Mouse (Mus musculus) urinary bladder, adult 2 months (tissue): ENCODE results near the gene Srsf3. TPM values are rescaled to one million over a fixed set of nuclear protein-coding genes. Genes with fewer than 3 reads are reported as not detected.
A peak's percentile ranks its signal among the peaks of the same experiment; 100 is the strongest.

Experiments
- DNase-seq: peaks from one replicate; pipeline ENCODE4 v3.0.0; 2022; ENCODE audit warnings: low spot score
- polyA plus RNA-seq: library from polyadenylated mRNA; depleted of rRNA; stranded (reverse); fragments of >200 nt; gene quantifications from 2 replicates; pipeline ENCODE4 v1.2.3, GENCODE M21; 2012

The Srsf3 gene
- polyA plus RNA-seq, 1 experiment, result 169 TPM

DNA sequence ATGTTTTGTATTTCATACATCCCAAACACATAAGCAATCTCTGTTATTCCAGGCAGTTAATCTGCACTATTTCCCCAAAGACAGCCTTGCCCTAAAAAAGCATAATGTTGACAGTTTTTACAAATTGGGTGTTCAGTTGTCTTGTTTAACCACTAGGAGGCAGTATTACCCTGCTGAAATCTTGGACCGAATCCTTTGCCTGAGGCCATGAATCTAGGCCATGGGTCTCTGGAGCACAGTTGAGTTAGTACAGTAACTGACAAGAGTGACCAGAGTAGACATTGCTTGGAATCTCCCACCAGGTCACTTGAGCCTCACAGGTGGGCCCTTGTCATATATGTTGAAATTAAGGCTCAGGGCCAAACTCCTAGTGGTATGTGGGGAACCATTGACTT is 12.5 kb downstream of the Srsf3 start:
- no peak for DNase-seq

DNA sequence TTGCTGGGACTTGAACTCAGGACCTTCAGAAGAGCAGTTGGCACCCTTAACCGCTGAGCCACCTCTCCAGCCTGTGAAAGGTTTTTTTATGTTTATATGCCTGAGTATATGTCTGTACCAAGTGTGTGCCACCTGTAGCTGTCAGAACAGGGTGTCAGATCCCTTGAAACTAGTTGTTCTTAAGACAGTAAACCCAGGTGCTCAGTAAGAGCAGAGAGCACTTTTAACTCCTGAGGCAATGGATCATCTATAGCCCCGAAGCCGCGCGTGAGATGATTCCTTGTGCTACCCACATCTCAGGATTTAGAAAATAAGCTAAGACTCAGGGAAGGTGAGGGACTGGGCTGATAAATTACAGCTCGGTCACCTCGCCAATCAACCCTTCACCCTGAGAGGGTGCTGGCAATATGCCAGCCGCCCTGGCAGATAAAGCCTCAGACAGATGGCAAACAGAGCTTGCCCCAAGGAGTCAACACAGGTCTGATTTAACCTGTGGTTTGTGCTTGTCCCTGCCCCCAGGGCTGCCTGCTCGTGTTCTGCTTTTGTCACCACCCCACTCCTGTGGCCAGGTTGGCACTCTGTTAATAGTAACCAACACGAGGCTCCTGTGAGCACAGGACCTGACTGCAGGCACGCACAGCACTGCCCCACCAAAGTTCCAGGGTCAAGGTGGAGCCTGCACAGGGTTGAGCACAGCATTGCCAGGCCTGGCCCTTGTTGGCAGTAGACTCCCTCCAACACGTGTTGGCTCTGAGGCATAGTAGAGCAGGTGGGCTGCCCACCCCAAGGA is 13.5 kb downstream of the Srsf3 start:
- peak; percentile 59 for DNase-seq

DNA sequence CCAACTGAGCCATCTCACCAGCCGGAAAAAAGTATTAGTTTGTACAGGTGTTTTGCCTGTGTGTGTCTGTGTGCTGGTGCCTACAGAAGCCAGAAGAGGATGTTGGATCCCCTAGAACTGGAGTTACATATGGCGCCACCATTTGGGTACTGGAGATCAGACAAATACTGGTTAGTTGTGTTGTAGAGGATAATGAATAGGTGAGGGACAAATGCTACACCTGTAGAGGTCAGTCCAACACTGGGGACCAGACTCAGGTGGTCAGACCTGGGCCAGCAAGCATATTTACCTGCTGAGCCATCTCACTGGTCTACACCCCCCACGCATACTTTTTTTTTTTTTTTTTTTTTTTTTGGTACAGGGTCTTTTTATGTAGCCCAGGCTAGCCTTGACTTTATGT is 14.4 kb downstream of the Srsf3 start:
- DNase-seq, result no peak

DNA sequence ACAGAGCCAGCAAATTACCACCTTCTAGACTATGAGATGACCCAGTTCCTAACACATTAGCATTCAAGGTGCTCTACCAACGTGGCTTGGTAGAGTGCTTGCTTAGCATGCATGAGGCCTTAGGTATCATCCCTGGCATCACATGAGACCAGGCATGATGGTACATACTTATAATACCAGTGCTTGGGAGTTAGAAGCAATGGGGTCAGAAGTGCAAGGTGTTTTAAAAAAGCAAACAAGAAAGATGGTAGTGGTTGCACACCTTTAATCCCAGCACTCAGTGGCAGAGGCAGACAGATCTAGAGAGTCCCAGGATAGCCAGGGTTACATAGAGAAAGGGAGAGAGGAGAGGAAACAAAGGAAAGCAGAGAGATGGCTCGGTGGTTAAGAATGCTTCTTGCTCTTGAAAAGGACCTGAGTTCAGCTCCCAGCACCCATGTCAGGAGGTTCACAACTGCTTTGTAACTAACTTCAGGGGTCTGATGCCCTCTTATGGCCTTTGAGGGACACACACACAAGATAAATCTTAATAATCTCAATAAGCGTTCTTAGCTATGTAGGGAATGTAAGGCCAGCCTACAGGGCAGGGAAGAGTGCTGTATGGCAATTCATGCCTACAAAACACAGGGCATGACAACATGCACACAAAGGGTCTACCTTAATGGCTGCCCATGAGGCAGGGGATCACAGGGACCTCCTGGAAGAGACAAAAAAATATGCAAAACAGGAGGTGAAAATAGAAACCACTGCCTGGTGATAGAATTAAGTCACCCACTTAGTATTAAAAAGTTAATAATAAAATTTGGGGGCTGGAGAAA is 15.5 kb downstream of the Srsf3 start:
- DNase-seq, result no peak

DNA sequence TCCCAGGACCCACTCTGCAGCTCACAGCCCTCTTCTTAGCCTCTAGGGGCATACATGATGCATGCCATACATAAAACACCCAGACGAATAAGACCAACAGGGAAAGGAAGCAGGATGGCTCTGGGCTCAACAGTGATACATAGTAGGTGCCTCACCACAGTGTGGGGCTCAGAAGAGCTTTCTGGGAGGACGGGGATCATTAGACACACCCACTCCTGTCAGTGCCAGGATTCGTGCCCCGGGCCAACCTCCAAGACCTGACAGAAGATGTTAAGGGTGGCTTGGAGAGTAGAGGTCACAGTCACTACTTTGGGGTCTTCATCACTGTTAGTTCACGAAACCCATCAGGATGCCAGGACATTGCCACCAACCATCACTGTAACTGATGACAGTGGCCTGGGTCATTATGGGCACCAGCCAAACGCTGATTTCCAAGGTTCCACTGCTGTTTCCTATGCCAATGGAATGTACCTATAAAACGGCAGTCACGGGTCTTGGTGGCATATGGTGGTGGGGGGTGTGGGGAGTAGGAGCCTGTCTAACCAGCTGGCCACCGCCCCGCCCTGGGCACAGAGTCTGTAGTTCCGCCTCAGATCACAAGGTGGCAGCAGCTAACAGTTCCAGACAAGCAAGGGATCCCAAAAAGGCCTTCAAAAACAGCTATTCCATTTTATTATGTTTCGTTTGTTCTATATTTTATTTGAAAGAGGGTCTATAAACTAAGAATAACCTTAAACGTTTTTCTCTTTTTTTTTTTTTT is 16.5 kb downstream of the Srsf3 start:
- peak; percentile 82 for DNase-seq

DNA sequence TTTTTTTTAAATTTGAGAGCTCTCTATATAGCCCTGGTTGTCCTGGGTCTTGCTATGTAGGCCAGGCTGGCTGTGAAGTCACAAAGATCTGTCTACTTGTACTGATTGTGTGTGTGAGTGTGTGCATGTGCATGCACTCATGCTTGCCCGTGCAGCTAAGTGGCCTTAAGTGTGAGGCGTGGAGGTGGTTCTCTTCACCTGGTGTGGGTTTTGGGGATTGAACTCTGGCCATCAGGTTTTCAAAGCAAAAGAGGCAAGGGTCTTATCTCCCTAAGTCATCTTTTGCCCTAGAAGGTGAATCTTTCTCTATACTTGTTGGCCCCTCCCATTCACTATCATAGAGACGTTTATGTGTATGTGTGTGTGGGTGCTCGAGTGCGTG is 17.1 kb downstream of the Srsf3 start:
- no peak for DNase-seq

DNA sequence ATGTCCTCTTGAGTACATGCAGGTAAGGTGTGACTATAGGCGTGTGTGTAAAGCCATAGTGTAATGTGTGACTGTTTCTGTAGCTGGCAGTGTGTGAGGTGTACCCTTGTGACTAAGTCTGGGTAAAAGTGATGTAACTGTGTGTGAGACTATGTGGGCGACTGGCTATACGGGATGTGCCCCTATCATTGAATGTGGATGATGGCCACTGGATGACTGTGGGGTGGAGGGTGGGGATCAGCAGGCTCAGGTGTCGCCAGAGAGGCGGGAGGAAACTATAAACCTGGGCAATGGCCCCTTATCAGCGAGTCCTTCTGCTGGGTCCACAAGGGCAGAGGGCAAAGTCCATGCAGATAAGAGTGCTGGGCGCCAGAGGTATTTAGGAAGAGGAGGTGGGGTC is 17.5 kb downstream of the Srsf3 start:
- no peak for DNase-seq

DNA sequence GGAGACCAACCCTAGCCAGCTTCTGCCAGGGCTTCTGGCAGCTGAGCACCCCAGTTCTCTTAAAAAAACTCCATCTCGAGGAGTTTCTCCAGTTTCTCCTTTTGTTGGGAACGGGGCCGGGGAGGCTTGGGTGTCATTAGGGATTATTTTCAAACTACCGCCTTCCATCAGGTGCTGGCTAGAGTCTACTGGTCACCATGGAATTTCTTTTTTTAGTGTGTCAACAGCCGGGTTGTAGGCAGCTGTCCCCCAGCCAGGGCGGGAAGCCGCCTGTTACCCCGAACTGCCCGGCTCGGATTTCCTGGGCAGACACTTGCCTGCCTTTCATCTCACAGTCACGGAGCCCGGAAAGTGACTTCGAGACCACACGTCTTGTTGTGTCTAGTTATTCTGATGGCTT is 18.4 kb downstream of the Srsf3 start:
- no peak for DNase-seq

DNA sequence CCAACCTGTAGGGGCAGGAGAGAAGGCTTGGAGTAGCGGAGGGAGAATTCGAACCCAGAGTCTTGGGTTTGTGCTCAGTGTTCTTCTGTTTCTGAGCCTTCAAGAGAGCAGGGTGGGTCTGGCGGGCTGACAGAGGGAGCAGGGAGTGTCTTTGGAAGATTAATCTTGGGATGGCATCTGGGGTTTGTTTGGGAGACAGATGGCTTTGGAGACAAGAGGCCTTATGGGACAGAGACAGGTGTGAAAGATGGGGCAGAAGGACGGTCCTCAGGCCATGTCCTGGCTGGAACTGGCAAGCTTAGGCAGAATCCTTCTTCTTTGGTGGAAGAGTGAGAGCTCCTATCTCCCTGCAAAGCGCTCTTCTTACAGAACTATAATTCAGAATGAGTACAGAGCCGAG is 20.6 kb downstream of the Srsf3 start:
- no peak for DNase-seq

DNA sequence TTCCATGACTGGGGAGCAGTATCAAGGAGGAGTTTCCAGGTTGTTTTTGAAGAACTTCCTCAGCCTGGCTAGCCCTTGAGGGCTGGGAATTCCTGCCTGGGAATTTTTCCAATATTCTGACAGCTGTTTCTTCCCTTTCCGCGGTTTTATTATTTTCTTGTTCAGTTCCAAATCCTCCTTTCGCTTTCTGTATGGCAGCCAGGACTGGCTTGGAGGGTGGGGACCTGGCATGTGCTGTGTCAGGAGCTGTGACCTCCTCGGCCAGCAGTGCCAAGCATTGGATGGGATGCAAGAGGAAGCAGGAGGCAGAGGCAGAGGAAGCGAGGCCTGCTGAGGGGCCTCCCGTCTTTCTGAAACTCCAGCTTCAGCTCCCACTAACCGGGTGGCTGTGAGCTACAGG is 21.4 kb downstream of the Srsf3 start:
- DNase-seq, result no peak

DNA sequence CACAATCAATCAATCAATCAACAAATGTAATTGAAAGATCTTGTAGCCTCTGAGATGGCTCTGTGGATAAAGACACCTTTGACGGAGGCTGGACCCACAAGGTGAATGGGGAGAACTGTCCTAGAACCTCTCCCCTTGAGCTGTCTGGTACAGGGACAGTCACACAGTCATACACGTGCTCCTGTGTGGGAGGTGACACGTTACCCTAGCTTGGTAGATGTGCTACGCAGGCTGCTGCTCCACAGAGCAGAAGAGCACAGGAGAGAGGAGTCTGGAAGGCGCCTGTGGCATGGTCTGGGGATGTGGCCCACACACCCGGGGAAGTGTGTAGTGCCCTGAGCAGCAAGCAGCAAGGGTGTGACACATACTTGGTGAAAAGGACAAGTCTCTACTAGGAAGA is 22.0 kb downstream of the Srsf3 start:
- DNase-seq, result no peak

DNA sequence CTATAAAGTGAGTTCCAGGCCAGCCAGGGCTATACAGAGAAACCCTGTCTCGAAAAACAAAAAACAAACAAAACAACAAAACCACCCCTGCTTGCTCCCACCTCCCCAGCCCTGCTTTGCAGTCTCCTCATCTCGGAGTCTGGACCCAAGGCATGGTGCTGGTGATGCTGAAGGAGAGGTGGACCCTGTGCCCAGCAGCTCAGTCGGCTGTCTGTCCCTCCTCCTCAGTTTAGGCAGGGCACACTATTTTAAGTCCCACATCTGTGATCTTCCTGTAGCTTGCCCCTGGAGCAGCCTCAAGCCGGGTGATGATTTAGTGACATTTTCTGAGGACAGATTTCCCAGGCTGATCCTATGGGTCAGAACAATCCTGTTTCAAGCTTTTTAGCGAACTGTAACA is 23.2 kb downstream of the Srsf3 start:
- DNase-seq, result no peak

DNA sequence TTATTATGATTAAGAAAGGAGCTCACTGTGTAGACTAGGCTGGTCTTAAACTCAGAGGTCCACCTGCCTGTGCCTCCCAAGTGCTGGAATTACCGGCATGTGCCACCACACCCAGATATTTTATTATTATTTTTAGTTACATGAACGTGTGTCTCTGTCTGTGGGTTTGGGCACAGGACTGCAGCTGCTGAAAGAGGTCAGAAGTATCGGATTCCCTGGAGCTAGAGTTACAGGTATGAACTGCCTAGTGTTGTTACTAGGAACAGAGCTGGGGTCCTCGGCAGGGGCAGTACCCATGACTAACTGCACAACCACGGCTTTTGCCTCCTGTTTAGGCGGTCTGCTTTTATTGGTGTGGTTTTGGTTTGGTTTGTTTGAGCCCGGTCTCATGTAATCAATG is 23.8 kb downstream of the Srsf3 start:
- DNase-seq, result no peak

DNA sequence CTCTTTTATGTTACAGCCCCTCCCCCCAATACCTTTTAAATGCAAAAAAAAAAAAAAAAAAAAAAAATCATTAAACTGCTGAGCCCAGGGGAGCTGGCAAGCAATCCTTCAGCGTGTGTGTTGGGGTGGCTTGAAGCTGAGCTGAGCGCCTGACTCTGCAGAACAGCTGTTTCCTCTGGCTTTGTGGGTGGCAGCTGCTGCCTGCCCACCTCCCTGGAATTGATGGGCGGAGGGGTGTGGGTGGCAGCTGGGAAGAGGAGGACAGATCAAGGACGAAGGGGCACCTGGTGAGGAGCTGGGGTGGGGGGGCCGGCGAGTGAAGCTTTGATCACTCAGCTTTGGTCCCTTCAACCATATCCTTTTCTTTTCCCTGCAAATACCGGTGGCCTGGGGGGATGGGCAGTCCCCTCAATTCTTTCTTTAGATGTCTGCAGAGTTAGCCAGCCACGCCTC is 24.3 kb downstream of the Srsf3 start:
- DNase-seq, result no peak

DNA sequence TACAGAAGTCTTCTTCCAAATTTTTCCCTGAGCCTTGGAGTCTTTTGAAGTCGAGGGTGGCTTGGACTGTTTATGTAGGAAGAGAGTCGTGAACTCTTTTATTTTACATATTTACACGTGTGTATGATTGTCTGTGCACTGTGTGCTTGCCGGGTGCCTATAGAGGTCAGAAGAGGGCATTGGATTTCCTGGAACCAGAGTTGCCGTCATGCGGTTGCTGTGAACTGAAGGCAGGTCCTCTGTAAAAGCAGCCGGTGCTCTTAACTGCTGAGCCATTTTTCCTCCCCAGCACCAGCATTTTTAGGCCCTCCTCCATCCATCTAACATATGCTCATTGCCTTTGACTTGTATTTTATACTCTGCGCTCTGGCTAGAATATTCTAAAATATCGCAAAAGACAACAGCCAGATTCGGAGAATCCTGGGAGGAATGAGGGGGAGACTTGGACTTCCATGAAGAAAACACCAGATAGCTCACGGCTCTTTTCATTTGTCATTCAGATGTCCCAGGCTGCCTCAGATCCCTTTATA is 25.0 kb downstream of the Srsf3 start:
- DNase-seq, result no peak

DNA sequence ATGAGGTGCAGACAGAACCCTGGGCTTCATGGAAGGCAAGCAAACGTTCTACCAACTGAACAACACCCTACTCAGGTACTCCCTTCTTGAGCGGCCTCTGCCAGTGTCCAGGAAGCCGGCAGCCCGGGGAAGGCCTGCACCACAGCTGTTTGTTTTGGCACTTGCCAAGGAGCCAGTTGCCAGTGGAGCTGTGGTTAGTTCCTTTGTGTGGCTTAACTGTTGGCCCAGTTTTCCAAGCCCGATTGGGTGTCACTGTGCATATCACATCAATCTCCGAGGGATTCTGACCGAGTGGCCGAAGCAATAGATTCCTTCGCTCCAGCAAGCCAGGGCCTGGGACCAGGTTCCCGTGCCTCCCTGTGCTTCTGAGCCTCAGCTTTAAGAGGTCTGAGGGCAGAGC is 25.5 kb downstream of the Srsf3 start:
- DNase-seq, result no peak

DNA sequence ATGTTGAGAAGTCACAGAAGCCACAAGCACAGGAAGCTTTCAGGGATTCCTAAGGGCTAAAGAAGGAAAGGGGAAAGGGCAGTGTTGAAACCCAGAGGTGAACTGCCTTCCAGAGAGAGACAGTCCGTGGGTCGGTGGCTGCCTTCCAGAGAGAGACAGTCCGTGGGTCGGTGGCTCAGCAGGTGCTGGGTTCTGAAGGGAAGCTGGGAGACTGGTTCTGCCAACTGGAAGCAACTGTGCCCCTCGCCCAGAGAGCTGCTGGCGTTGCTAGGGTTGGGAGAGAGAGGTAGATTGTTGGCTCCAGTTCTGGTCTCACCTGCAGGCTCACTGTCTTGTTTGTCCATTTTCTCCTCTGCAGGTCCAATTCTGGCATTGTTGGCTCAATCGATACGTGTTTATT is 26.1 kb downstream of the Srsf3 start:
- DNase-seq, result no peak

DNA sequence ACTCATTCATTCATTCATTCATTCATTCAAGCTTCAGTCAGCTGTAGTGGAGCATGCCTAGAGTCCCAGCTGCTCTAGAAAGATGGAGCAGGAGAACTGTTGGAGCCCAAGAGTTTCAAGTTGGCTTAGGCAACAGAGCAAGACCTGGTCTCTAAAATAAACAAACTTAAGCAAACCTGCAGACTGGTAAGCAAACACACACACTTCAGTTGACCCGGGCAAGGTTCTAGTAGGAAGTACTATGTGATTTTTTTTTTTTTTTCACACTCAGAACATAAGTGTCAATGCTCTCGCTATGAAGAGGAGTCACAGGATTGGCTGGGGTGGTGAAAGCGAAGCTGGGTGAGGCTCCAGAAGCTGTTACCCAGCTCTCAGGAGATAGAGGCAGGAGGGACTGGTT is 27.2 kb downstream of the Srsf3 start:
- no peak for DNase-seq

DNA sequence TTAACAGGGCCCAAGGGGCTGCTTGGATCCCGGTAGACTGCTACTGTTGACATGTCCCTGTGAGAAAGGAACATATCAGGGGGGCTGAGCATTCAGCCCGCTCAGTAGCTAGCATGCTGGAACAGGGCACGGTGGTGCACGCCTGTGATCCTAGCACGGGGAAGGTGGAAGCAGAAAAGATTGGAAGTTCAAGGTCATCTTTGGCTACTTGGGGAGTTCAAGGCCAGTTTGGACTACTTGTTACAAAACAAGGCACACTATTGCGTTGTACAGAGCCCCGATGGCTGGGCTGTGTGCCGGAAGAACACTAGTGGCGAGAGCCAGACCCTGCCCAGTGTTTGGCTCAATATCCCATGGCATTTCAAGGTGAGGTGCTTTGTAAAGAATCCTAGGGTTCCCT is 28.5 kb downstream of the Srsf3 start:
- DNase-seq, result no peak

DNA sequence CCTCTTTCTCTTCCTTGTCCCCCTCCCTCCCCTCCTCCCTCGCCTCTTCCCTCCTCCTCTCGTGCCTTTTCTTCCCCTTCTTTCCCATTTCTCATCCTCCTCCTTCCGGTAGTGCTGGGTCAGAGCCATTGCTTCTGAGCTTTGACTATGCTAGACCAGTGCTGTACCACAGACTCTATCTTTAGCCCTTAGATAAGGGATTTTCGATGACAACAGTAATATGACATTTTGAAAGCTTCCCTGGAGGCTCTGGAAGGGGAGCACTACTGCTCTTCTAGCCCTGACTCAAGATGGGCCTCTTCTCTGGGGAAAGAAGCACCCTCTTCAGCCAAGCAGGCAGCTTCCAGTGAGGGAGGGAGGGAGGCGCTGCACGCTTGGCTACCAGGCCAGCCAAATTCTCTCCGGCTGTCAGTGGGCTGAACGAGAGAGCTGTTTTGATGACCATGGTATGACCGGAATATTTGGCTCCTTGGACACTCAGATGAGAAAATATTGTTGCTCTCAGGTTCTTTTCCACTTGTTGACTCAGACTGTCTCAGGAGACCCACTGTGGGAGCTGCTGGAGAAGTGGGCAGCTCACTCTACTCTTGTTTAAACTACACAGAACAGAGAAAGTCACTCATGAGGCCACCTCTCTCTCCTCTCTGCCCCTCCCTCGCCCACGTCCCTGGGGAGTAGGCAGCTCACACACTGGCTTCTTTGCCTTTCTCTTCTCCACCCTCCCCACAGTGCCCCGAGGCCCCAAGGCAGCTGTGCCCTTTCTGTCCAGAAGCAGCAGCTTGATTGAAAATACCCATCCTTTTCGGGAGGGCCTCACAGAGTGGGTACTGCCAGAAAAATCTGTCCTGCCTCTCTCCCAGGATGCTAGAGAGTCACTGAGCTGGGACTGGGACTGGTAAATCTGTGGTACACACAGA is 29.9 kb downstream of the Srsf3 start:
- DNase-seq, result no peak
